Mouse (Mus musculus): Measurements from ENCODE around the gene Eif4ebp2. TPM values are rescaled to one million over a fixed set of nuclear protein-coding genes. Genes with fewer than 3 reads are reported as not detected.

Gene Eif4ebp2
- polyA plus RNA-seq, 1 experiment from 2014 or later = 72.2 TPM

GRCm38 (mm10) chr10:61427951-61428350 lies 24.5 kb downstream of the Eif4ebp2 start:
- peaks cover 5% of the 10 kb centered on the region for H3K4me1 ChIP-seq
- 88% methylated on average over 6 of the region's 6 CpGs for WGBS
- no peak overlapping the region for H3K27ac ChIP-seq
- no peak overlapping the region for H3K4me2 ChIP-seq (replicated peaks)
- H3K9ac ChIP-seq = no peak overlapping the region
- no peak overlapping the region for H3K4me3 ChIP-seq
- no peaks in the 10 kb centered on the region for H3K9me3 ChIP-seq
- no peaks in the 10 kb centered on the region for H3K27me3 ChIP-seq
- peaks cover 37% of the 10 kb centered on the region for H3K36me3 ChIP-seq
- ATAC-seq (ENCODE audit: low FRiP score, low read depth) = no peak

- no peak overlapping the region for H3K4me3 ChIP-seq
- H3K4me1 ChIP-seq = peaks cover 5% of the 10 kb centered on the region
- H3K9me3 ChIP-seq = no peaks in the 10 kb centered on the region
- no peak for ATAC-seq (ENCODE audit: low FRiP score, low read depth)
- H3K36me3 ChIP-seq = peaks cover 28% of the 10 kb centered on the region
- 60% methylated on average over 2 of the region's 2 CpGs for WGBS
- H3K27ac ChIP-seq = no peak overlapping the region
- H3K4me2 ChIP-seq (replicated peaks) = no peak overlapping the region
- peaks cover 1% of the 10 kb centered on the region for H3K27me3 ChIP-seq
- no peak overlapping the region for H3K9ac ChIP-seq
Observed at GRCm38 (mm10) chr10:61426251-61426757, 26.2 kb downstream of the Eif4ebp2 start.

DNA sequence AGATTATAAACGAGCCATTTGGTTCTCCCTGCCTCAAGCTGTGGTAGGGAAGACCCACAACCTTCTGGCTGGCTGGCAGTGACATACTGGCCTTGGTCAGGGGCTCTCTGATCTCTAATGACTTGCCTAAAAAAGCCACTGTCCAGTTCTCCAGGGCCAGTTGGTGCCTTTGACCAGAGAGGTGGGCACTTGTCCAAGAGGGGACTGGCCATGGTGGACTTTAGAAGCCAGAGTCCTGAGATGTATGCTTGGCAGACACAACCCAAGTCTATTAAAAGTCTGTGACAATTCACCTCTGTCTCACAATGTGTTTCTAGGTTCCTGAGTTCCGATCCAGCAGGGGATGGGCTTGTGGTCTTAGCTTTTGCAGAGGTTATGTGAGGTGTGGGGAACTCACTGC lies 27.4 kb downstream of the Eif4ebp2 start:
- no peak for ATAC-seq (ENCODE audit: low FRiP score, low read depth)
- Histone ChIP-seq H3K27ac (no peak overlapping the region), H3K9ac (no peak overlapping the region), H3K36me3 (peaks cover 16% of the 10 kb centered on the region), H3K4me2 (replicated peaks) (no peak overlapping the region), H3K9me3 (no peaks in the 10 kb centered on the region), H3K27me3 (peaks cover 14% of the 10 kb centered on the region), H3K4me1 (peaks cover 5% of the 10 kb centered on the region), H3K4me3 (no peak overlapping the region)
- 66% methylated on average over 2 of the region's 2 CpGs for WGBS

- H3K9ac ChIP-seq = no peak overlapping the region
- no peaks in the 10 kb centered on the region for H3K9me3 ChIP-seq
- H3K36me3 ChIP-seq = peaks cover 10% of the 10 kb centered on the region
- H3K4me3 ChIP-seq = no peak overlapping the region
- 41% methylated on average over 7 of the region's 7 CpGs for WGBS
- H3K27me3 ChIP-seq = peaks cover 19% of the 10 kb centered on the region
- 0 out of 2 replicates have a peak overlapping the region, but pooled peaks have one; percentile 1 for H3K4me2 ChIP-seq (replicated peaks)
- H3K4me1 ChIP-seq = peaks cover 5% of the 10 kb centered on the region
- ATAC-seq (ENCODE audit: low FRiP score, low read depth) = no peak
- no peak overlapping the region for H3K27ac ChIP-seq
Observed at GRCm38 (mm10) chr10:61424500-61424899, 28.0 kb downstream of the Eif4ebp2 start.

DNA sequence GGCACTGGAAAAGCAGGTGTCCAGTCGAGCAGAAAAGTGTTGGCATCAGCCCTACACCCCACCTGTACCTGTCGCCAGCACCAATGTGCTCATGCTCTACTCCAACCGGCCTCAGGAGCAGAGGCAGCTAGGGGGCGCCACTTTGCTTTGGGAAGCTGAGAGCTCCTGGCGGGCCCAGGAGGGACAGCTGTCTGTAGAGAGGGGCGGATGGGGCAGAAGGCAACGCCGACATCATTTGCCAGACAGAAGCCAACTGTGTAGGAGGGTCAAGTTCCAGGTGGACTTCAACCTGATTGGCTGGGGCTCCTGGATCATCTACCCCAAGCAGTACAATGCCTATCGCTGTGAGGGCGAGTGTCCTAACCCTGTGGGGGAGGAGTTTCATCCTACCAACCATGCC lies 29.2 kb downstream of the Eif4ebp2 start:
- peaks cover 15% of the 10 kb centered on the region for H3K4me1 ChIP-seq
- 0 out of 2 replicates have a peak, but pooled peaks have one; percentile 6 for ATAC-seq (ENCODE audit: low FRiP score, low read depth)

DNA sequence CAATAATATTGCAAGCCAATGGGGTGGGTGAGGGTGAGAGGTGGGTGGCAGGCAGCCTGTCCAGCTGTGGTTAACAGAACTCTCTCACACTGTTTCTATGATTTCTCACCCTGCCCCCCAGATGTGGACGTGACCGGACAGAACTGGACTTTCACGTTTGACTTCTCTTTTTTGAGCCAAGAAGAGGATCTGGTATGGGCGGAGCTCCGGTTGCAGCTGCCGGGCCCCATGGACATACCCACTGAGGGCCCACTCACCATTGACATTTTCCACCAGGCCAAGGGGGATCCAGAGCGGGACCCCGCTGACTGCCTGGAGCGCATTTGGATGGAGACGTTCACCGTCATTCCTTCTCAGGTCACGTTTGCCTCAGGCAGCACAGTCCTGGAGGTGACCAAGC lies 29.6 kb downstream of the Eif4ebp2 start:
- Histone ChIP-seq H3K4me1 (peaks cover 20% of the 10 kb centered on the region), H3K9ac (no peak overlapping the region), H3K27ac (no peak overlapping the region), H3K4me2 (replicated peaks) (no peak overlapping the region), H3K4me3 (no peak overlapping the region), H3K9me3 (no peaks in the 10 kb centered on the region), H3K36me3 (no peaks in the 10 kb centered on the region), H3K27me3 (peaks cover 36% of the 10 kb centered on the region)
- no peak for ATAC-seq (ENCODE audit: low FRiP score, low read depth)
- 85% methylated on average over 12 of the region's 12 CpGs for WGBS

More for the DNA sequence above, 29.2 kb downstream of the Eif4ebp2 start:
- H3K9ac ChIP-seq = no peak overlapping the region
- H3K9me3 ChIP-seq = no peaks in the 10 kb centered on the region
- no peak overlapping the region for H3K4me2 ChIP-seq (replicated peaks)
- WGBS = 59% methylated on average over 10 of the region's 10 CpGs
- H3K27me3 ChIP-seq = peaks cover 31% of the 10 kb centered on the region
- no peak overlapping the region for H3K27ac ChIP-seq
- no peak overlapping the region for H3K4me3 ChIP-seq
- no peaks in the 10 kb centered on the region for H3K36me3 ChIP-seq

GRCm38 (mm10) chr10:61420011-61420410 lies 32.5 kb downstream of the Eif4ebp2 start:
- H3K27me3 ChIP-seq = peaks cover 64% of the 10 kb centered on the region
- no peak overlapping the region for H3K27ac ChIP-seq
- WGBS = 69% methylated on average over 4 of the region's 4 CpGs
- no peak overlapping the region for H3K9ac ChIP-seq
- no peak overlapping the region for H3K4me3 ChIP-seq
- peaks cover 22% of the 10 kb centered on the region for H3K4me1 ChIP-seq
- H3K9me3 ChIP-seq = no peaks in the 10 kb centered on the region
- no peak overlapping the region for H3K4me2 ChIP-seq (replicated peaks)
- no peak for ATAC-seq (ENCODE audit: low FRiP score, low read depth)
- H3K36me3 ChIP-seq = no peaks in the 10 kb centered on the region

- no peak overlapping the region for H3K9ac ChIP-seq
- no peaks in the 10 kb centered on the region for H3K9me3 ChIP-seq
- H3K4me1 ChIP-seq = peaks cover 16% of the 10 kb centered on the region
- WGBS = 3% methylated on average over 24 of the region's 24 CpGs
- no peak overlapping the region for H3K4me2 ChIP-seq (replicated peaks)
- H3K27me3 ChIP-seq = peaks cover 70% of the 10 kb centered on the region
- H3K27ac ChIP-seq = no peak overlapping the region
- H3K36me3 ChIP-seq = no peaks in the 10 kb centered on the region
- no peak for ATAC-seq (ENCODE audit: low FRiP score, low read depth)
- H3K4me3 ChIP-seq = no peak overlapping the region
Observed at GRCm38 (mm10) chr10:61419146-61419545, 33.3 kb downstream of the Eif4ebp2 start.

DNA sequence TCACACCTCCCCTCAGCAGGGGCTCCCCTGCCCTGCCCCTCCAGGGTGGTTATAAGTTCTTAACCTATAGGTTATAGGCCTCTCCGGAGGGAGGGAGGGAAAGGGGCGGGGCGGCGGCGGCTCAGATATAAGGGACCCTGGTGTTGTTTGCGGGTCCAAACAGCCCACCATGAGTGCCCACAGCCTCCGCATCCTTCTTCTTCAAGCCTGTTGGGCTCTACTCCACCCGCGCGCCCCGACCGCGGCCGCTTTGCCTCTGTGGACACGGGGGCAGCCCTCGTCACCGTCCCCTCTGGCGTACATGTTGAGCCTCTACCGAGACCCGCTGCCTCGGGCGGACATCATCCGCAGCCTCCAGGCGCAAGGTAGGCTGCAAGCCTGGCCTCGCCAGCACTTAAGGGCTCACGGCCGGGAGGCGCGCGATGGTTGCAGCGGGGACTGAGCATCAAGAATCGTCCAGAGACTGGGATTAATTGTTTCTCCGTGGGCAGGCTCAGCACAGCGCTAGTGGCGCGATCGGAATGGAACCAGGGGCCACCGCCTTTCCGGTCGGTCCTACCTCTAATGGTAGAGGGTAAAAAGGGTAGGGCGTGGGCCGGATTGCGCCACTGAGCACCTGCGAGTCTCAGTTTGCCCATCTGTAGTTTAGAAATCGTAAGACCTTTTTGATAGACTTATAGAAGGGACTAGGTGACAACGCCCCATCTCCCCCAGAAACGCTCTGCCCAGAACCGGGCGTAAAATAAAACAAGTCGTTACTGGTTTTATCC lies 34.1 kb downstream of the Eif4ebp2 start:
- Histone ChIP-seq H3K4me3 (peak overlapping the region; percentile 49), H3K9ac (peak overlapping the region; percentile 59), H3K36me3 (no peaks in the 10 kb centered on the region), H3K27ac (no peak overlapping the region), H3K4me1 (peaks cover 16% of the 10 kb centered on the region), H3K27me3 (peaks cover 70% of the 10 kb centered on the region), H3K4me2 (replicated peaks) (peak overlapping the region; percentile 85), H3K9me3 (no peaks in the 10 kb centered on the region)
- 2% methylated on average over 37 of the region's 50 CpGs for WGBS
- peak; percentile 18; the same call in 1 of the 2 replicates for ATAC-seq (ENCODE audit: low FRiP score, low read depth)

DNA sequence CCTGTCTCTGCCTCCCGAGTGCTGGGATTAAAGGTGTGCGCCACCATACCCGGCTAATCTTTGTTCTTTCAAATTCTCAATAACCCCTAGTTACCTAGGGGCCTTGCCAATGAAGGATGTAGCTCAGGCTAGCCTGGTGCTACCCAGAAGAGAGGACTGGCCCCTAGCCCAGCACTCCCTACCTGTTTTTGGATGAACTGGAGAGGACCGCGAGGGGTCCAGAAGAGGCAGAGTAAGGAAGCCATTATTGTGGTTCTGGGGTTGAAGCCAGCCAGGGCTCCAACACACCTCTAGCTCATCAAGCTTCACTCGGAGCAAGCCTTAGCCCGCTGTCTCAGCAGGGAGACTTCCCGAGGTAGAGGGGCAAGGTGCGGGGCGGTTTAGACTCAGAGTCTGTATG lies 34.8 kb downstream of the Eif4ebp2 start, which contains the start of gene Nodal:
TSS of gene Nodal (plus strand) at position 301 of the 400 bp plus-strand sequence.
- H3K4me3 ChIP-seq = peak within 1 kb of the TSS; percentile 49
- H3K9ac ChIP-seq = peak within 1 kb of the TSS; percentile 59
- H3K9me3 ChIP-seq = no peaks in the 10 kb centered on the region
- WGBS = 18% methylated on average over 10 of the region's 10 CpGs
- no peak within 1 kb of the TSS for H3K27ac ChIP-seq
- H3K27me3 ChIP-seq = peaks cover 70% of the 10 kb centered on the region
- peak within 1 kb of the TSS; percentile 85 for H3K4me2 ChIP-seq (replicated peaks)
- peak; percentile 32; the same call in 1 of the 2 replicates for ATAC-seq (ENCODE audit: low FRiP score, low read depth)
- H3K36me3 ChIP-seq = no peaks in the 10 kb centered on the region
- peaks cover 16% of the 10 kb centered on the region for H3K4me1 ChIP-seq

DNA sequence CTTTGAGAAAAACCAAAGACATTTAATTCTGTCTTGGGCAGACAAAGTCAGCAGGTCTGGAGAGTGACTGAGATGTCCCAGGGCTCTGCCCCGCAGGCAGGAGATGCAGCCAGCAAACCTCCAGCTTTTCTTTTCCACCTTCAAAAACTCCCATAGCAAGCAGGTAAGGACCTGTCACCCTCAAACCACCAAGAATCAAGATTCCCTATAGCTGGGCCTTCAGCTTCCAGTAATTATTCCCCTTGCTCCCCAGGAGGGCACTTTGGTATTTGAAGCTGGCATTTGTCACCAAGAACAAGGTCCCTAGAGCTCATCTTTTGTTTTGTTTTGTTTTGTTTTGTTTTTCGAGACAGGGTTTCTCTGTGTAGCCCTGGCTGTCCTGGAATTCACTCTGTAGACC lies 35.4 kb downstream of the Eif4ebp2 start:
- no peak overlapping the region for H3K4me2 ChIP-seq (replicated peaks)
- WGBS = 40% methylated on average over 2 of the region's 2 CpGs
- no peak overlapping the region for H3K9ac ChIP-seq
- no peaks in the 10 kb centered on the region for H3K36me3 ChIP-seq
- H3K9me3 ChIP-seq = no peaks in the 10 kb centered on the region
- peaks cover 16% of the 10 kb centered on the region for H3K4me1 ChIP-seq
- H3K27ac ChIP-seq = no peak overlapping the region
- no peak overlapping the region for H3K4me3 ChIP-seq
- peaks cover 70% of the 10 kb centered on the region for H3K27me3 ChIP-seq
- no peak for ATAC-seq (ENCODE audit: low FRiP score, low read depth)

DNA sequence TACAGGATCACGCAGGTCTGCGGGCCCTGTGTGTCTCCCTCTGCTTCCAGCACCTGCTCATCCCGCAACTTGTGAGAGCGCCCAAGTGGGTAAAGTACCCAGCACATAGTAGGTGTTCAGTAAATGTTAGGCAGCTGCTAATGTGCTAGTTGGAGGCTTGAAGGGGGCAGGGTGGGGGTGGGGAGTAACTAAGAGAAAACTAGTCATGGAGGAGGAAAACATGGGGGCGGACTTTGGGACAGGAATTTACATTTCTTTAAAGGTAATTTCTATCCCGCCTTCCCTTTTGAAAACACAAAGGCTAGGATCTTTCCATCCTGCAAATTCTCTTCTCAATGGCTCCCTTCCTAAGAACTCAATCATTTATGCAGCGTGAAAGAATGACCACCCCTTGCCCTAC lies 35.9 kb downstream of the Eif4ebp2 start:
- H3K27ac ChIP-seq = no peak overlapping the region
- H3K4me2 ChIP-seq (replicated peaks) = no peak overlapping the region
- H3K4me1 ChIP-seq = peaks cover 16% of the 10 kb centered on the region
- H3K36me3 ChIP-seq = no peaks in the 10 kb centered on the region
- no peak for ATAC-seq (ENCODE audit: low FRiP score, low read depth)
- no peak overlapping the region for H3K9ac ChIP-seq
- 21% methylated on average over 7 of the region's 7 CpGs for WGBS
- no peak overlapping the region for H3K4me3 ChIP-seq
- peaks cover 70% of the 10 kb centered on the region for H3K27me3 ChIP-seq
- no peaks in the 10 kb centered on the region for H3K9me3 ChIP-seq

All from limb, embryonic 13.5 days (tissue).